Mouse (Mus musculus) neutrophil, adult 59 days (primary cell): Measurements from ENCODE around the gene Zbtb6. TPM values are rescaled to one million over a fixed set of nuclear protein-coding genes. Genes with fewer than 3 reads are reported as not detected.

Source experiments
- total RNA-seq, 2 experiments: library from RNA; stranded (reverse); gene quantifications; 1 replicate in 1 of 2; 2 replicates in 1 of 2; pipeline ENCODE4 v1.2.4; 2023

Gene Zbtb6
- 1 to 10 TPM; 8.1 to 8.6 TPM for total RNA-seq

GRCm38 (mm10) chr2:37442611-37443591, at the start of gene Zbtb6, which contains the start of the genes Zbtb26 and Rabgap1:
TSS of gene Zbtb6 (minus strand) at chr2:37443171.
TSS of gene Zbtb26 (minus strand) at chr2:37443135.
TSS of gene Rabgap1 (plus strand) at chr2:37443279.

GRCm38 (mm10) chr2:37422306-37423304, 20.4 kb downstream of the Zbtb6 start, which contains the start of gene Rc3h2:
TSS of gene Rc3h2 (minus strand) at chr2:37422903.

Other genes with a start within 250 kb of the Zbtb6 start
- gene Olfr366, start 231.6 kb downstream of the Zbtb6 start, total RNA-seq = not detected
- gene Olfr368, start 116.7 kb downstream of the Zbtb6 start, total RNA-seq = not detected
- gene Pdcl, start 83.8 kb downstream of the Zbtb6 start, total RNA-seq = 10 to 100 TPM; 33.5 to 34.8 TPM
- gene Rc3h2, start 20.3 kb downstream of the Zbtb6 start, total RNA-seq = 10 to 100 TPM; 46.6 to 52.1 TPM
- gene Zbtb26, start within 50 bp of the Zbtb6 start, total RNA-seq = 1 to 10 TPM; 1.8 to 2.6 TPM
- 10 to 100 TPM; 19.5 to 26.1 TPM for gene Rabgap1, start 108 bp upstream of the Zbtb6 start, total RNA-seq
- 1 to 10 TPM; 1.4 to 1.8 TPM for gene Gpr21, start 73.2 kb upstream of the Zbtb6 start, total RNA-seq